ENCODE assay signal across 2 mouse cellular contexts in genomic region chr2:25581901-25582301, GRCm38 (mm10).
A peak's percentile ranks its signal among the peaks of the same experiment; 100 is the strongest.
TF ChIP-seq lines count a peak whose summit lies in the region.

No protein-coding gene starts in this region.

TF ChIP-seq in MEL, 35 proteins besides CTCF, POLR2A, EP300 and RAD21:
- TF ChIP-seq BHLHE40 (IDR thresholded peaks at IDR 0.05; ENCODE audit: borderline replicate concordance, low read depth, low read length) (no peak), ZKSCAN1 (IDR thresholded peaks at IDR 0.05; ENCODE audit: low read depth, low read length) (no peak), TBP (IDR thresholded peaks at IDR 0.05; ENCODE audit: low read depth, low read length) (no peak), SMC3 (IDR thresholded peaks at IDR 0.05; ENCODE audit: low read depth, low read length) (no peak), NRF1 (IDR thresholded peaks at IDR 0.05; ENCODE audit: insufficient read depth, low read depth, low read length, poor library complexity, severe bottlenecking) (no peak), RCOR1 (IDR thresholded peaks at IDR 0.05; ENCODE audit: low read depth, low read length) (no peak), NELFE (IDR thresholded peaks at IDR 0.05; ENCODE audit: low read depth, low read length) (0 out of 2 replicates have a peak, but pooled peaks have one; percentile 23)

TF ChIP-seq in myocyte, 11 proteins besides CTCF, POLR2A, EP300 and RAD21:
- TF ChIP-seq POLR2AphosphoS2 (IDR thresholded peaks at IDR 0.05; ENCODE audit: insufficient read length, low read depth), result peak; percentile 50
- TF ChIP-seq TCF12 (IDR thresholded peaks at IDR 0.05; ENCODE audit: insufficient read depth, poor library complexity, severe bottlenecking), result no peak
